Mouse (Mus musculus) liver, embryonic 14.5 days (tissue): ENCODE measurements at regions not wholly inside any gene's neighbourhood (a gene's known extent, or its start where the extent isn't known, plus 50 kb on each side); places are given as distances from the start of the nearest gene placed in this dataset.

ENCODE experiments used
- CTCF ChIP-seq: IDR thresholded peaks from 2 replicates; pipeline ENCODE4 v1.5.1; 2016; ENCODE audit warnings: antibody characterized with exemption, low read depth, control low read depth
- EP300 ChIP-seq: IDR thresholded peaks from 2 replicates; pipeline ENCODE4 v1.6.1; 2016; ENCODE audit warnings: antibody characterized with exemption, low read depth

GRCm38 (mm10) chr3:132471070-132471469, 158.6 kb upstream of the Gimd1 start:
- TF ChIP-seq CTCF (no peak), EP300 (no peak)
